In the genomic region with DNA sequence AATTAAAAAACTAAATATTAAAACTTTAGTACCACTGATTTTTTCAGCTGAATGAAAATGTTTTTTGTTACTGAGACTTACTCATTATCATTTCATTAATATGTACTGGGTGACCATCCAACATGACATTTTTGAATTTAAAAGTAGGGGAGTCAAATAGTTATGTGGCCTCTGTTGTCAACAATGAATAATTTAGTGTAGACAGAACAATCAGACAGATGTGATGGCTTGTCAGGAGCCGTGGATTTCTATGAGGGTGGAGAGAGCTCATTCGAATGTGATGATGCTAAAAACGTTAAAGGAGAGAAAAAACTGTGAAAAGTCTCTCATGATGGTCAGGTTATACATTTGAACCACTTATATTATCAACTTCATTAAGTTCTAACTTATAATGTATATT, we compare ENCODE assay signal across 18 mouse cellular contexts.
"Had no signal": no experiment of that assay in that cellular context is flagged by ENCODE, and none has a peak within 500 bp of the region (broad histone marks: within the 10 kb centered on the region; RNA-seq: fewer than 3 reads in every experiment).

No protein-coding gene starts in this region.

- H3K9me3 ChIP-seq: kidney, embryonic 15.5 days; liver, embryonic 13.5 days; neural tube, embryonic 13.5 days had no signal

- H3K9ac ChIP-seq: kidney, embryonic 15.5 days; liver, embryonic 13.5 days; neural tube, embryonic 13.5 days had no signal

- H3K36me3 ChIP-seq: kidney, embryonic 15.5 days; liver, embryonic 13.5 days; neural tube, embryonic 13.5 days had no signal

- H3K27ac ChIP-seq: kidney, embryonic 15.5 days; left cerebral cortex, adult 2 months; liver, embryonic 13.5 days; neural tube, embryonic 13.5 days had no signal

- DNase-seq: kidney, adult 11 months; kidney, adult 8-10 months; kidney, postnatal 10 days; kidney, postnatal 36 days; layer of hippocampus, postnatal 36 days; liver, embryonic 13.5 days; lung, adult 2 months; lung, postnatal 14 days; lung, postnatal 4 days; retina, postnatal 1 day; right cerebral cortex, postnatal 25 days; spleen, adult 18-20 months; thymus, adult 18-20 months; thymus, postnatal 36 days had no signal

- H3K4me1 ChIP-seq: kidney, embryonic 15.5 days; liver, embryonic 13.5 days; neural tube, embryonic 13.5 days had no signal

- H3K4me3 ChIP-seq: kidney, embryonic 15.5 days; left cerebral cortex, adult 2 months; liver, embryonic 13.5 days; myocyte; neural tube, embryonic 13.5 days had no signal

- H3K27me3 ChIP-seq: kidney, embryonic 15.5 days; liver, embryonic 13.5 days; neural tube, embryonic 13.5 days had no signal

- H3K4me2 ChIP-seq: kidney, embryonic 15.5 days; liver, embryonic 13.5 days; neural tube, embryonic 13.5 days had no signal
